Mouse (Mus musculus): ENCODE measurements around the gene Ferd3l.

Gene Ferd3l

GRCm38 (mm10) chr12:33965661-33966360 is 37.6 kb downstream of the Ferd3l start:
- no peak for DNase-seq (ENCODE audit: low read depth, low spot score)

DNA sequence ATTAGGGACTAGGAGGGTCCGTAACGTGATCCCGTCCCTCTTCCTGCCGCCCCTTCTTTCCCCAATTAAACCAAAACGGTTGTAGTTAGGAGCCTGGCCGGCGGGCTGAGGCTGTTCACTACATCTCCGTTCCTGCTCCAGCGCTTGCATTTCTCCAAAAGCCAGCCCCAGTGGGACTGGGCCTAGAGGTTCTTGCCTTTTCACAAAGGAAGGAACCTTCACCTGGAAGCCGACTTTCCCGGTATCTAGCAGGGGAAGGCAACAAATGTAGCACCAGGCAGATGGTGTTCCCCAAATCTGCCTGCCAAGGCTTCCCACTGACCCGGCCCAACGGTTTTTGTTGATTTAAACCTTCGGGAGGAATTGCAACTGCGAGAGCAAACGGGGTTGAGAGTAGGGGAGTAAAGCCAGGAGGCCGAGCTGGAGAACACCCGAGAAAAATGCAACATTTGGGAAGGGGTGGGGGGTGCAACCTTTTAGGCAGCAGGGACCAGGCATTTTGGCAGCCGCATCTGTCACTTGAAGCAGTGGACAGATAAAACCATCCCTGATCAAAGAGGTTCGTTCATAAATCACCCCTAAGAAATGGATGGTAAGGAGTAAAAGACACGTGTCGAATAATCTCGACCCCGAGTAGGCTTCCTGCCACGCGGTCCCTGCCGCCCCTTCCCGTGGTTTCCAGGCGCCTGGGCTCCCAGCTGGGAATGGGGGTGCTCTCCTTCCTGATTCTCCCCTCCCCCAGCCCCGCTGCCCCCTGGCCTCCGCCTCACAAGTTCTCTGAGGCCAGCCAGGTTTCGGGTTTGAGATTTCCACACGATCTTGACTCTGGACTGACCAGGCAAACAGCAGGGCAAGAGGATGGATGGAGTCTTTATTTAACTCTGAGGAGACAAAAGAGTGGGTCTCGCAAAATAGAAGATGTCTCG is 38.5 kb downstream of the Ferd3l start:
- DNase-seq (ENCODE audit: low read depth, low spot score), result no peak

- DNase-seq (ENCODE audit: low read depth, low spot score), result no peak
Measured at GRCm38 (mm10) chr12:33967514-33967913, 39.3 kb downstream of the Ferd3l start.

GRCm38 (mm10) chr12:33968041-33968897 is 40.0 kb downstream of the Ferd3l start:
- DNase-seq (ENCODE audit: low read depth, low spot score), result no peak

DNA sequence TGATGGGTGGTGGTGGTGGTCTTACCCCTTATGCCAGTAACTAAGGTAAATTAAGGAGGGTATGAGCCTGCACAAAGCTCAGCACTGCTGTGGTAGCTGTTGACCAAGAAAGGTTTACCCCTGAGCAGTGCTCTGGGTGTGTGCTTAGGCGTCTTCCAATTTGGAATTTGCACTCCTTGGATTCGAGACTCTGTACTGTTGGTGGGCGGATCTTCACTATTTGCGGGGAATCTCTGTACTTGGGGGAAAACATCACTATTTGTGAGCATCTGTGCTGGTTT is 40.6 kb downstream of the Ferd3l start:
- no peak for DNase-seq (ENCODE audit: low read depth, low spot score)
